Mouse (Mus musculus): ENCODE data around the gene Cep135. TPM values are rescaled to one million over a fixed set of nuclear protein-coding genes. Genes with fewer than 3 reads are reported as not detected.

Cep135 gene
- total RNA-seq, 1 experiment from 2014 or later: 27.4 TPM

Other genes starting within 250 kb of the Cep135 start
- gene Nmu, start 224.9 kb upstream of the Cep135 start, total RNA-seq (2017): not detected in 2 replicates
- not detected in 2 replicates for gene Gm7271, start 104.7 kb upstream of the Cep135 start, total RNA-seq (2017)
- 82.3 and 108 TPM in 2 replicates for gene Exoc1, start 59.4 kb upstream of the Cep135 start, total RNA-seq (2017)
- gene C530008M17Rik, start 67.8 kb downstream of the Cep135 start, total RNA-seq (2017): 2.8 and 3.9 TPM in 2 replicates

Data from hematopoietic stem cell, adult 5-6 weeks (primary cell).